Mouse (Mus musculus): ENCODE measurements around the gene Dut.
"Not testable (repeated sequence)": the region's sequence is repeated elsewhere in the genome, so short reads cannot be mapped to it uniquely, and the experiment has no call there.

The Dut gene

DNA sequence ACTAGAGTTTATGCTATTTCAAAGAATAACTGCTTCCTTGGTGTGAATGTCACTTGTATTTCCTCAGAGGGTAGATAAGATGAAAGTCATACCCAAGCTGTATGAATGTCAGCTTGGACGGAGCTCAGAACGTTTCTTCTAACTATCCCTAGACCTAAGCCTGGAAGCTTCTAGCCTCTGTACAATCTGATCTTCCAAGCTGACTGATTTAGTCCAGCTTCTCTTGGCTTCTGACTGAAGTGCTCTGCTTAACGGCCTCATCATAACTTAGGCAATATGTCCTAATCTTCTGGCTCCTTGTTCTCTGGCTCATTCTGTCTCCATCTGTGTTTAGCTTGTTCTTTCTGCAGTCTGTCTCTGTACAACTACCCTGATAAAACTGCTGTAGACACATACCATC lies 7.6 kb downstream of the Dut start:
- DNase-seq (ENCODE audit: low read depth, low spot score): no peak

DNA sequence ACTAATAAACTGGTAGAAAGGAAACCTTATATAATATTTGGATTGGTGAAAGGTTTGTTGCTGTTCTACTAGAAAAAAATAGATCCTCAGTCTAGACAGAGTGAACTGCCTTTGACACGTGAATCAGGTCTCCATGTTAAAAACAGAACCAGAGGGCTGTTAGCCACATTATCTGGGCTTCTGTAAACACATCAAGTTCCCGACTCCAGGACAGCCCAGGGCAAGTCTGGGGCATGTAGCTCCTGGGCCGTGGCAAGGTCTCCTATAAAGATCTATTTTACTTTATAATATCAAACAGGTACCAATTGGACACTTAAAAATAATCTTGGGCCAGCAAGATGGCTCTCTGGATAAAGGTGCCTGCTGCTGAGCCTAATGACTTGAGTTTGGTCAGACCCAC lies 8.9 kb downstream of the Dut start:
- DNase-seq (ENCODE audit: low read depth, low spot score): no peak

DNA sequence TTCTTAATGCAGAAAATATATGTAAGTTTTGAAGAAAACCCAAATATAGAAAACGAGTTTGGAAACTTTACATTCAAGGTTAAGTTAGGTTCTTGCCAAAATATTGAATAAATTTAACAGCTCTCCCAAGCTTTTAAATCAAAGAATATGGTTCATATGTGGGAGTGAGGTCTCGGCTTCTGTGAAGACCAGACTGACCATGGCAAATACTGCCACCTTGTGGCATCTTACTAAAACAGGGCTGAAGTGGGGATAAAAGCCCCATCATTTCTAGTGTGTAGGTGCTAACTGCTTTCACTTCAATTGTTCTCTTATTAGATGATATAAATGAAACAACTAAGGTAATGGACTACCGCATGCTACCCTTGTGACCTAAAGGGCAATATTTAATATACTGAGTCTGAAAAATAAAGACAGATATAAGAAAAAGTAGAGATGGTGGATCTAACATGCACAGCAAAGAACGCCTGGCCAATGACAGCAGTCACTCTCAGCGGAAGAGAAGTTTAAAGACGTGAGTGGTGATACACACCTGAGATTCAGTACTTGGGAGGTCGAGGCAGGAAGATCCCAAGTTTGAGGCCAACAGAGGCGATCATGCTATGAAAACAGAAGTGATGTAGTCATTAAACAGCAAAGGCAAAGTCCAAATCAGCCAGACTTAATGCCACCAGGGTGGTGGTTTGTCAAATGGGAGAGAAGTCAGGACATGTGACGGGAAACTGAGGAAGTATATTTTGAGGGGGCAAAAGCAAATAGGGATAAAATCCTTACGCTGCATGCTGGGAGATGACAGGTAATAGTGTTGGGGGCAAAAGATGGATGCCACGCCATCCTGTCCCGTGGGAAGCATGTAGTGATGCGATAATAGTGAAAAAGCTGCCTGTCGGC lies 12.5 kb downstream of the Dut start:
- DNase-seq (ENCODE audit: low read depth, low spot score): no peak

DNA sequence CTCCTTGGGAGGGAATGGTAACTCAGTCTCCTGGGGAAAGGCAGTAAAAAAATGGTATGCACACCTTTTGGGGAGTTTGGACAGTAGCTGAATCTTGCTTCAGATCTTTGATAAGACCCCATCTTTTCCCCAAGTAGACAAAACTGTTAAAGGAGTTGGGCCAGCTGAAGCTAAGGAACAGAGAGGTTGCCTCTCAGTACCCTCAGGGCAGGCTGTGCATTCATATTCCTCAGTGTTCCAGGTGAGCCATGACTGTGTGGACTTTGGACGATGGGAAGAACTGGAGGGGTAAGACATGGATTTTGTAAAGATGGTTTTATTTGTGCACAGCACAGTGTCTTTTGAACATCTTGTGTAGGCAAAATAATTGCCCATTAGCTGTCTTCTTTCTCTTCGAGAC lies 13.3 kb downstream of the Dut start:
- no peak for DNase-seq (ENCODE audit: low read depth, low spot score)

DNA sequence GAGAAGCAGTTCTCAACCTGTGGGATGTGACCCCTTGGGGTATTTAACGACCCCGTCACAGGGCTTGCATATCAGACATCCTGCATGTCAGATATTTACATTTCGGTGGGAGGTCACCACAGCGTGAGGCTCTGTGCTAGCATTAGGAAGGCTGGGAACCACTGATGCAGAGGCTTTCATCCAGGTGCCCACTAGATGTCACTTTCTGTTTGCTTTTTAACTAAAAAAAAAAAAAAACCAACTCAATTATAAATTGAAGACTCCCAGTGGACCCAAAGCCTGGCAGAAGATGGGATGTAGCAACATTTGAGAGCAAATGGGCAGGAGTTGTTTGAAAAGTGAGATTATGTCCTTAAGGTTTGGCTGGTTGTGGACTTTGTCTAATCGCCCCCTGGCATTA lies 16.1 kb downstream of the Dut start:
- peak; percentile 38 for DNase-seq (ENCODE audit: low read depth, low spot score)

DNA sequence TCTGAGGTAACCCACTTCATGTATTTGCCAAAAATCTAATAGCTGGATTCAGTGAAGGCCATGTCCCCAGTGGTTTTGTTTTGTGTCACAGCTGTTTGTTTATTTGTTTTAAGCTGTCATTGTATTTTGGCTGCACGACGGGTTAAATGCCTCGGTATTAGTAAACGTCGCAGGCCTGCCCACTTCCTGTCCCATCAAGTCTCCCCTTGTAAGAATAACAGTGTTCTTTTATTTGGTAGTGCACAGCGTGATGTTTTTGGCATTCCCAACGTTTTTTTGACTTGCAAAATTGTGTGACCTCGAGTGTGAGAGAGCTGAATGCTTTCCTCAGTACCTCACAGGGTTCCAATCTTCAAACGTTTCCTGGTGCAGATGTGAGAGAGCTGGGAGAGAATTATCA lies 16.8 kb downstream of the Dut start:
- peak; percentile 26 for DNase-seq (ENCODE audit: low read depth, low spot score)

DNA sequence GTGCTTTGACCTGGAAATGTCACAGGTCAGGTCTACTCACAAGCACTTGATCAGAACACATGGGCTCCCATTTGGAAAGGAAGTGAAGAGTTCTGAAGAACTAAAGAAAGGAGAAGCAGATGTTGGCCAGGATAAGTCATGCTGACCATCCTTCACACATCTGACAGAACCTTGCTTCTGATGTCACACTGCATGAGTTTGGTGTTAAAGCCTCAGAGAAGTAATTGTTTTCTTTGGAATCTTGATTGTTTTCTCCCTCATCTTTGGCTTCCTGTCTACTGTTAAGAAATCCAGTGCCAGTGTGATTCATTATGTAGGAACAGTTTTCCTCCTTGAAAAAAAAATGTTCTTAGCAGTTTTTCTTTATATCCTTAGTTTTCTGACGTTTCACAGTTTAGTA lies 21.9 kb downstream of the Dut start:
- DNase-seq (ENCODE audit: low read depth, low spot score): no peak

DNA sequence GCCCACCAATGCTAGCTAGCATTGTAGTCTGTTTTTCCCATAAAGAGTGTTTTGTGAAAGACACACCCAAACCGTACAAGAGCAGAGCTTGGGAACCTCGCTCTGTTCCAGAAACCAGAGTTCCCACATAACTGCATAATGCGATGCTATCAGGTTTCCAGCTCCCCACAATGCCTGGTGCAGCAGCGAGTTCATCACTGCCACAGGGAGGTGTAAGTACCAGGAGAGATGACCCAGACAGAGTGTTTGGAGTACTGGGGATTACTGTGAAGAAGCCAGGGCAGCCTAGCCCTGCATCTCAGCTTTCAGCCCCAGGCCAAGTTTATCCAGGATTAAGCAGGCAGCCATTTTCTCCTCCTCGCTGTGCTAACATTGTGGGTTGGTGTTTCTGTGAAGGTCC lies 28.6 kb downstream of the Dut start:
- peak; percentile 44 for DNase-seq (ENCODE audit: low read depth, low spot score)

DNA sequence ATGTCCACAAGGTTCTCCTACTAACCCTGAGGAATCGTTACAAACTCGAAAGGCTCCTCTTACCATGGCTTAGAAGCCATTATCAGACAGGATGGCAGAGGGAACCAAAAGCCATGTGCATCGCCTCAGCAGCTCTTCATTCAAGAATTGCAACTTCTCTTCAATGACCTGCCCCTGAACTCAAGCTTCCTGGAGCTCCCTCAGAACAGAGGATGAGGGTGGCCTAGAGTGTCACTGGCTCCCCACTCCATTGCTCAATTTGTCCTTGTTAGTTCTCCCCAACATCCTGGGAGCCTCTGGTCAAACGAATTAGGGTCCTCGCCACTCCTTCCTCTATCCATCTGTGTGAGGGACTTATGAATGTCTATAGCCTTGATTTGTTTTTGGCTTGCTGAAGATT lies 29.7 kb downstream of the Dut start:
- DNase-seq (ENCODE audit: low read depth, low spot score): no peak

DNA sequence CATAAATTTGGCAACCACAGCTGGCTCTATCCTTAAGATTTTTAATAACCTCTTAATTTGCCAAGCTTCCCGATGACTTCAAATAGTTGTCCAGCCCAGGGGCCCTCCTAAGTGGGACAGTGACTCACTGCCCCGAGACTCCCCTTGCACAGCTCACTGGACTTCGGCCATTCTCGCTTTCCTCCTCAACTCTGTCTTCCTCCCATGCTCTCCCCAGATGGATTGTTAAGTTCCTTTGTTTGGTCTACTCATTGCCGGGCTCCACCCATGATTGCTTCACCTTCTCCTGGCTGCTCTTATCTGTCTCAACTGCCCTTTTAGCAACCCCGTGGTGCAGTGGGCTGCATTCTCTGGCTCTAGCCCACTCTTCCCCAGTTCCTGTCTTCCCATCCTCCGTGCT lies 31.5 kb downstream of the Dut start:
- peak; percentile 75 for DNase-seq (ENCODE audit: low read depth, low spot score)

DNA sequence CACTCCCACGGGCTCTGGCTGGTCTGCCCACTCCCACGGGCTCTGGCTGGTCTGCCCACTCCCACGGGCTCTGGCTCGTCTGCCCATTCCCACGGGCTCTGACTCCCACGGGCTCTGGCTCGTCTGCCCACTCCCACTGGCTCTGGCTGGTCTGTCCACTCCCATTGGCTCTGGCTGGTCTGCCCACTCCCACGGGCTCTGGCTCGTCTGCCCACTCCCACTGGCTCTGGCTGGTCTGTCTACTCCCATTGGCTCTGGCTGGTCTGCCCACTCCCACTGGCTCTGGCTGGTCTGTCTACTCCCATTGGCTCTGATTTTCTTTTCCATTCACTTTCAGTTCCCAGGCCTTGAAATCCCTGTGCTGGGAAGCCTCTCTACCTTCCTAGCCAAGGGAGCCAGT lies 33.0 kb downstream of the Dut start:
- DNase-seq (ENCODE audit: low read depth, low spot score): not testable (repeated sequence)

DNA sequence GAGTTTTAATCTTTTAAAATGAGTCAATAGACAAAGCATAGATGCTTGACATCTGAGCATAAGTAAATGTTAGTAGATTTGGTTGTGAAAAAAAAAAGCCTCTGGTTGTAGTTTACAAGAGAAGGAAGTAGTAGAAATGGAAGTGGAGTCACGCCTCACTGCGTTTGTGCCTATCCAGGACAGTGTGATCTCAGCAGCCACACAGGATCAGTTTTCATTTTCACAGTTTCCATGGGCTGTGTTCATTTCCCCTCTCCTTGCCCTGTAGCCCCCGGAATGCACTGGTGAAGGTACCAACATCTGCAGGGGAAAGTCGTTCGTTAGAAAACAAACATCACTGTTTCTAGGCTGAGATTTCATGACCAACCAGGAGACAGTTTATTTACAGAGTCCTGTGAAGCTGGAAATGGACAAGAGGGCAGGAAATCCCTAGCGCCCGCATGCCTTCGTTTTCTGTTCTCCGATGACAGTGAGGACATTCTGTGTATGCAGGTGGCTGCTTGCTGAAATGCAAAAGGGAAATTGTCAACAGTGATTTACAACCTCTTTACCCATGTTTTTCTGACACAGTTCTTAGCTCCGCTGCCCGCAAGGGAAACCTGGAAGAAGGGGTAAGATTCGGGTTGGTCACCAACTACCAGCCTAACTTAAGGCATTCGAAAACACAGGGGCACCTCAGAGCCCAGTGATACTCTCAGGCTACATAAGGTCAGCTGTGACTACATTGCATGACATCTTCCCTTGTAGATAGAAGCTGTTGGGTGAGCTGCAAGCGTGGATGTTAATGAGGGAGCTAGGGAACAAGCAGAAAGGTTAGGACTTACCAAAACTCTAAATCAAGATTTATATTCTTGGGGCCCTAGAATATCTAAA lies 35.6 kb downstream of the Dut start:
- no peak for DNase-seq (ENCODE audit: low read depth, low spot score)

DNA sequence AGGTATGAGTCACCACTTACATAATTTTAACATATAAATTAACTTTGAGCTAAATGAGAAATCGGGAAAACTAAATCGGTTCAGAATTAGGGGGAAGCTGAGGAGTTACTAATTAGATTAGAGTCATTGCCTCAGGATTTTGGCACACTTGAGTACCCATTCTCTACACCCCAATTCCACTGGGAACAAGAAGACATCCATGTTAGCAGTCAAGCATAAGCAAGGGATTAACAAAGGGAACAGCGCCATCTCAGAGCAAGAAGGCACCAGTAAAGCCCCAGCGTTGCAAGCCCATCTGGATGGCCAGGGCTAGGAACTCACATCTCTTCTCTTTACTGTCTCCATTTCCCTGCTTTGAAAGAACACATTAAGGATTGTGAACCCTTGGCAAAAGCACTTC lies 38.8 kb downstream of the Dut start:
- no peak for DNase-seq (ENCODE audit: low read depth, low spot score)

DNA sequence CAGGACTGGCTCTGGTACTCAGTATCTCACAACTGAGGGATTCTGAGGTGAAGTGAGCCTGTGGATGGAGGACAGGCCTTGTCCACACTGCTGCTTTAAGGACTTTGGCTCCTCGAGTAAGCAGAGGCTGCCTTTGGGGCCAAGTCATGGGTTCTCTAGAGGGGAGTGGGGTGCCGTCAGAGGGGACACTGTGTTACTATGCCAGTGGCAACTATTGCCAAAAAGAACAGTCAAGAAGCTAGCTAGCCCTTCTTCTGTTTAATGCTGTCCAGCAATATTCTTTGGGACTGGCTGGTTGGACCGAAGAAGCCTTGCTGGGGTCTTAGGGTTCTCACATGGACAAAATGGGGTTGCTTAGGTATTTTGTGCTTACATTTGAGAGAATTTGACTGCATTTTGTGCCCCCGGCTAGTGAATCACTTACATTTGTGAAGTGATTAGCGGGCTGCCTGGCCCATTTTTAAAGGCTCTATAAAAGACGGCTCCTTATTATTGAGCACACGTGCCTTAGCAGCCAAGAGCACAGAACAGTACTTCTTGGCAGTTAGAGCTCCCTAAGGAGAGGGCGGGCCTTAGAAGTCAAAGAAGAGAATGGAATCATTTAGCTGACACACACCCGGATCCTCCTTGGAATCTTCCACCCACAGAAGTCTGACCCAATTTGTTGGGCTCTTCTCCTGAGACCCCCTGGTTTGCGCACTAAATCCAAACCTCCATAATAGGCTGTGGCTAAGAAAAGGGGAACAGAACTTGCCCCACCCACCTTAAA lies 43.4 kb downstream of the Dut start:
- peak; percentile 73 for DNase-seq (ENCODE audit: low read depth, low spot score)

DNA sequence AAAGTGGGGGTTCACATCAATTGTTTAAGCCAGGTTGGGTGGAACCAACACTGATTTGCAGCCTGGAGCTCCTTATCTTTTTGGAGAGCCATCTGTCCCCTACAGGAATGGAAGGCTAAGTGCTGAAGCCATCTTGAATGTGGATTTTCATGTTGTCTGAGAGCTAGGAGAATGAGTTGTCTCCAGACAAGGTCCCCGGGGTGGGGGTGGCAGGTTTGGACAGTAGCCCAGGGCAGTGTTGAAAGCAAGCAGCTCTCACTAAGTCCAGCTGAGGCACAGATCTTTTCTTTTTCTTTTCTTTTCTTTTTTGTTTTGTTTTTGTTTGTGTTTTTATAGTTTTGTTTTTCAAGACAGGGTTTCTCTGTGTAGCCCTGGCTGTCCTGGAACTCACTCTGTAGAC lies 44.1 kb downstream of the Dut start:
- no peak for DNase-seq (ENCODE audit: low read depth, low spot score)

DNA sequence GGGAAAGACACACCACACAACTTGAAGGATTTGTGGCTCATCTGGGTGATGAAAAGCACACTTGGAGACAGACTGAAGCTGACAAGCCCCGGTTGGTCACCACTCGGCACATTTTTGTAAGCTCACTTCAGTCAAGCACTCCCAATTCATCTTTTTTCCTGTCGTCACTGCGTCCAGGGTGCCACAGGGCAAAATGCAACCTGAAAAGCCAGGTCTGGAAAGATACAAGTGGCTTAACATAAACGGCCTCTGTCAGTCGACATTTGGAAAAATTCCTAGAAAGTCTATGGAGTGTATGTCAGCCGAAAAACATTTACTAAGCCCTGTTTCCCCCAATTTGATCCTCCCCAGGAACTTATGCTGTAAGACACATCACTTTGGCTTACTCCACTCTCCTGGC lies 45.6 kb downstream of the Dut start:
- DNase-seq (ENCODE audit: low read depth, low spot score): no peak

DNA sequence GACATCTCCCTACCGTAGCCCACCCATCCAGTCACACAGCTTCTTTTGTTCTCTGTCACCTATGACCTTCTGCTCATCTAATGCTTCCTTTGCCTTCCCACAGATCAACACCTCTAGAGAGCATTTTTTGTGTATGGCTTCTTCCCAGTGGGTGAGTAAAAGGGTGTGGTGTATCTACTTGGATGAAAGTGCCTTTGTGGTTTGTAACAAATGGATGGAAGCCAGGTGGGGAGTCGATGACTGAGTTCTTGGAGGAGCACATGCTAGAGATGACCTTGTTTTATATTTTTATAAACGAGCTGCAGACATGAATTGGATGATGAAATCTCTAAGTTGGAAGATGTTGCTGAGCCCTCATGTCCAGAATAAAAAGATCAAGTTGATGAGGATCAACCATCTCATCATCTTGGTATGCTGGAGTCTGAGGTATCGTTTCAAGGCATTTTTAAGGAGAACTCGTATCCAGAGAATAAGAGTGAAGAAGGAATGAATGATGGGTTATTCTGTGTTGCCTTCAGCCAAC lies 47.0 kb downstream of the Dut start:
- DNase-seq (ENCODE audit: low read depth, low spot score): peak; percentile 85

DNA sequence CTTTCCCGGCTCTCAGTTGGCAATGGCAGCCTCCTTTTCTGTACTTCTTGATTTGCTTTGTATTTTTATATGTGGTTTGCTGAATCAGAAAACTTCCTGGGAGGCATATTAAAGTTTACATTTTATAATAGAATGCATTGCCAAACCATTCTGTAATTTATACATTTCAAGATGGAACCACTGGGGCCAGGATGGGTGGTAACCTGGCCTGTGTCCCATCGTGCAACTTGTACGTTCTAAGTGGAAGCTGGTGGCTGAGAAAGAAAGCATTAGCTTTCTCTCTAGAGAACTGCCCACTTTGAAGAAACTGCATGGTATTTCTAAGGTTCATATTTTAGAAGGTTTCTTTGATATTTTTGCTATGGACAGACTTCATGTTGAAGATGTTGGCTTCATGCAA lies 48.5 kb downstream of the Dut start:
- no peak for DNase-seq (ENCODE audit: low read depth, low spot score)

DNA sequence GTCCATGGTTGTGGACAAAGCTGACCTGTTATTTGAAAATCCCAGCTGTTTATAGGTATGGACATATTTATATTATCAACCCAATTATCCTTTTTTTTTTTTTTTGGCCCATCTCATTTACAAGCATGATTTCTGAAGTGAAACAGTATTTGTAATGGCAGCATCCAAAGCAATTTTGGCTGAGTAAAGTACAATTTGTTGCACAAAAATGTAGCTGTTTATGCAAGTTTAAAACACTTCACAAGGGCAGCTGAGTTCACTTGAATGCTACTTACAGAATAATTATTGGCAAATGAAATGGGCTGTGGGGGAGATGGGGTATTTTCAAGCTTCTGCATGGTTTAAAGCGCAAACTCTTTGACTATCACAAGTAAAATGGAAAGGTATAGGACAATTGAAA lies 51.9 kb downstream of the Dut start:
- no peak for DNase-seq (ENCODE audit: low read depth, low spot score)

DNA sequence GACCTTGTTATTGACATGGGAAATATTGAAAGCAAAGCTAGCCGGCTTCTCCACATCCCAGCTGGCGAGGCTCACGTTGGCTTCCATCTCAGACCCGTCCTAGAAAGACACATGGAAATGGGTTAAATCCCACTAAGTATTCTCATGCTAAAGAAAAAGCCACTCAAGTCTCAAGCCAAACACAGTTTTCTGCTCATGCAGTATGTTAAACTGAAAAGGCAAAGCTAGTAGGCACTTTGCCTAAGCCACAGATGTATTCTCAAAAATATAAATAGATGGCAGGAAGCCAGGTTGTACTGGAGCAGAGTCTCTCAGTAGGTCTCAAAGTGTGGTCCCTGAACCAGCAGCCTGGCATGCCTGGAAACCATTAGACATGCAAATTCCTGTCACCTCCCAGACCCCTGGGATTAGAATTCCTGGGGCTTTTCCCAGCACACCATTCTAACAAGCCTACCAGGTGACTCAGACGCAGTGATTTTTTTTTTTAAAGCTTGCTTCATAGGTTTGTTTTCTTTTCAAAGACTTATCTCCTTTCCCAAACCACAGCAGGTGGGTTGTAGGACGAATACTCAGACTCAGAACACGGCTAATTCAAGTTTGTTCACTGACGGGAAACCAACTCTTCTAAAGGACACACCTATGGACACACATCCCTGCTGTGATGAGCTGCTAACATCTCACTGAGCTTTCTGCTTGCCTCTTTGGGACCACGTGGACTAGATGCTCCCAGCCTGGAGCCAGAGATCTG lies 55.1 kb downstream of the Dut start:
- no peak for DNase-seq (ENCODE audit: low read depth, low spot score)

DNA sequence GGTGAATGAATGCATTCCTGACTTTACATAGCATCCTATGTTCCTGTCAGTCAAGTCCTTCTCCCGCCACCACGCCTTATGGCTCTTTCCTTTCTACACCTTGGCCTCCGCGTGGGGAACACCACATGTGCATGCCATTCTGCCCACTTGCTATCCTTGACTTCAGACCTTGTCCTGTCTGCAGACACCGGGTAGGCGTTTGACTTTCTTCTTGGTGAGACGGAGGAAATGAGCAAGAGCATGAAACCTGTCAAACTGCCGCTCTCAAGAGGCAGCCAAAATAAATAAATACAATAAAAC lies 55.6 kb downstream of the Dut start:
- no peak for DNase-seq (ENCODE audit: low read depth, low spot score)
